Mouse (Mus musculus): ENCODE data around the gene Vps33b. TPM values are rescaled to one million over a fixed set of nuclear protein-coding genes. Genes with fewer than 3 reads are reported as not detected.
A peak's percentile ranks its signal among the peaks of the same experiment; 100 is the strongest.

Gene Vps33b
- polyA plus RNA-seq, 1 experiment from 2014 or later = 7.7 TPM

DNA sequence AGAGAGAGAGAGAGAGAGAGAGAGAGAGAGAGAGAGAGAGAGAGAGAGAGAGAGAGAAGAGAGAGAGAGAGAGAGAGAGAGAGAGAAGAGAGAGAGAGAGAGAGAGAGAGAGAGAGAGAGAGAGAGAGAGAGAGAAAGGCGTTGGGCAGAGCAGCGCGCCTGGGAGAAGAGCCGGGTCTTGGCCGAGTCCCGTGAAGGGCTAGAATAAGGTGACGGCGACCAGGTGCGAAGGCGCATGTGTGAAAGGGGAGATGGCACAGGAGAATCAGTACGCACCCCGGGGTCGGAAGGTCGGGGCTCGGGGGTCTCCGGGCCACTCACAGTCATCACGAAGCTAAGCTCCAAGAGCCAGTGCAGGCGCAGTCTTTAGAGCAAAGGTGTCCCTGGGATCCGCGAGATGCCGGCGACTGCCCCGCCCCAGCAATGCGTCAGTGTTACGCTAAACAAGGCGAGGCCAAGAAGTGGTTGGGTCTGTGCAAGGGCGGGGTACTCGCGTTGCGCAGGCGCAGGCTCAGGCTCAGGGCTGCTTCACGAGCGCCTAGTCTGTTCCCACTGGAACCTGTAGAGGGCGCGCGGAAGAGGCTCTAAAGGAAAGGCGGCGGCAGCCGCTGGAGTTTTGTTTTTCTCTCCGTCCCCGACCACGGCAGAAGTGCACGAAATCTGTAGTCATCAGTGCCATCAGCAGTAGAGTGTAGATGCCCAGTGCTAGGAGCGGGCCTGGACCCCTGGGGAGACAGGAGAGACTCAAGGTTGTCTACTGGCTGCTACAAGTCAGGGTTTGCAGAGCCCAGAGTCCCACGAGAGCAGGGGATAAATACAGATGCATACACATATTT is 70.6 kb downstream of the Vps33b start:
- Histone ChIP-seq H3K4me2 (ENCODE audit: low read depth, low read length) (peak overlapping the region; percentile 86), H3K36me3 (replicated peaks; ENCODE audit: control insufficient read depth, insufficient read depth, low read depth, low read length) (peaks cover 6% of the 10 kb centered on the region), H3K27ac (replicated peaks; ENCODE audit: low read depth, low read length) (peak overlapping the region; percentile 59), H3K27me3 (ENCODE audit: control insufficient read depth, insufficient read depth, low read length) (no peaks in the 10 kb centered on the region), H3K9me3 (replicated peaks; ENCODE audit: control insufficient read depth, low read length) (no peaks in the 10 kb centered on the region), H3K9ac (replicated peaks; ENCODE audit: low read length) (peak overlapping the region; percentile 75), H3K4me1 (ENCODE audit: control insufficient read depth, insufficient read depth, low read length) (no peaks in the 10 kb centered on the region; the same call in 1 of the 2 replicates), H3K4me3 (ENCODE audit: low read depth, low read length) (peak overlapping the region; percentile 66)
- peak; percentile 99 for DNase-seq (ENCODE audit: low spot score)
- ATAC-seq (replicated peaks; ENCODE audit: insufficient number of reproducible peaks, low FRiP score, low TSS enrichment, low read depth) = peak; percentile 94
- WGBS = 2% methylated on average over 45 of the region's 45 CpGs

- H3K27me3 ChIP-seq (ENCODE audit: control insufficient read depth, insufficient read depth, low read length) = no peaks in the 10 kb centered on the region
- DNase-seq (ENCODE audit: low spot score) (peak; percentile 85), ATAC-seq (replicated peaks; ENCODE audit: insufficient number of reproducible peaks, low FRiP score, low TSS enrichment, low read depth) (peak; percentile 31; the same call in 1 of the 2 replicates)
- H3K9me3 ChIP-seq (replicated peaks; ENCODE audit: control insufficient read depth, low read length) = no peaks in the 10 kb centered on the region
- peak within 1 kb of the TSS; percentile 59 for H3K27ac ChIP-seq (replicated peaks; ENCODE audit: low read depth, low read length)
- H3K4me1 ChIP-seq (ENCODE audit: control insufficient read depth, insufficient read depth, low read length) = no peaks in the 10 kb centered on the region; the same call in 1 of the 2 replicates
- WGBS = 2% methylated on average over 11 of the region's 11 CpGs
- H3K4me2 ChIP-seq (ENCODE audit: low read depth, low read length) = peak within 1 kb of the TSS; percentile 86
- peak within 1 kb of the TSS; percentile 66 for H3K4me3 ChIP-seq (ENCODE audit: low read depth, low read length)
- peak within 1 kb of the TSS; percentile 75 for H3K9ac ChIP-seq (replicated peaks; ENCODE audit: low read length)
- peaks cover 4% of the 10 kb centered on the region for H3K36me3 ChIP-seq (replicated peaks; ENCODE audit: control insufficient read depth, insufficient read depth, low read depth, low read length)
These were observed 71.3 kb downstream of the Vps33b start, which contains the start of gene Unc45a for GRCm38 (mm10) chr7:80340793-80341192. Unc45a (minus strand) TSS chr7:80341005.

Other genes starting within 250 kb of the Vps33b start
- 16.4 and 17.8 TPM in 2 replicates for gene Zfp710, start 244.8 kb upstream of the Vps33b start, polyA plus RNA-seq (2014; fragmentation: Nextera tagmentation; extraction: Ambion mirVana)
- 488 and 508 TPM in 2 replicates for gene Idh2, start 154.3 kb upstream of the Vps33b start, polyA plus RNA-seq (2014; fragmentation: Nextera tagmentation; extraction: Ambion mirVana)
- gene Sema4b, start 82.8 kb upstream of the Vps33b start, polyA plus RNA-seq (2014; fragmentation: Nextera tagmentation; extraction: Ambion mirVana) = 6.9 and 7.7 TPM in 2 replicates
- gene Cib1, start 36.8 kb upstream of the Vps33b start, polyA plus RNA-seq (2014; fragmentation: Nextera tagmentation; extraction: Ambion mirVana) = 53.7 and 59.5 TPM in 2 replicates
- 2.2 and 3.9 TPM in 2 replicates for gene Gdpgp1, start 36.8 kb upstream of the Vps33b start, polyA plus RNA-seq (2014; fragmentation: Nextera tagmentation; extraction: Ambion mirVana)
- gene Ttll13, start 23.3 kb upstream of the Vps33b start, polyA plus RNA-seq (2014; fragmentation: Nextera tagmentation; extraction: Ambion mirVana) = 0.13 and 0.35 TPM in 2 replicates
- 50.2 and 53.4 TPM in 2 replicates for gene Ngrn, start 8.4 kb upstream of the Vps33b start, polyA plus RNA-seq (2014; fragmentation: Nextera tagmentation; extraction: Ambion mirVana)
- 154 and 172 TPM in 2 replicates for gene Prc1, start 24.8 kb downstream of the Vps33b start, polyA plus RNA-seq (2014; fragmentation: Nextera tagmentation; extraction: Ambion mirVana)
- 7.5 and 8.4 TPM in 2 replicates for gene Rccd1, start 54.8 kb downstream of the Vps33b start, polyA plus RNA-seq (2014; fragmentation: Nextera tagmentation; extraction: Ambion mirVana)
- 26.5 and 31.1 TPM in 2 replicates for gene Unc45a, start 71.4 kb downstream of the Vps33b start, polyA plus RNA-seq (2014; fragmentation: Nextera tagmentation; extraction: Ambion mirVana)
- gene Hddc3, start 73.5 kb downstream of the Vps33b start, polyA plus RNA-seq (2014; fragmentation: Nextera tagmentation; extraction: Ambion mirVana) = 25.7 and 28.4 TPM in 2 replicates
- 6.6 and 9.3 TPM in 2 replicates for gene Man2a2, start 101.7 kb downstream of the Vps33b start, polyA plus RNA-seq (2014; fragmentation: Nextera tagmentation; extraction: Ambion mirVana)
- 6.6 and 8.3 TPM in 2 replicates for gene Fes, start 118.3 kb downstream of the Vps33b start, polyA plus RNA-seq (2014; fragmentation: Nextera tagmentation; extraction: Ambion mirVana)
- gene Furin, start 135.8 kb downstream of the Vps33b start, polyA plus RNA-seq (2014; fragmentation: Nextera tagmentation; extraction: Ambion mirVana) = 5.2 and 6.0 TPM in 2 replicates